Mouse (Mus musculus) right cerebral cortex, postnatal 4 days (tissue): Measurements from ENCODE around the gene Henmt1.

Source experiments
- DNase-seq: peaks from one replicate; pipeline ENCODE4 v3.0.0-alpha.2; 2022

Gene Henmt1

DNA sequence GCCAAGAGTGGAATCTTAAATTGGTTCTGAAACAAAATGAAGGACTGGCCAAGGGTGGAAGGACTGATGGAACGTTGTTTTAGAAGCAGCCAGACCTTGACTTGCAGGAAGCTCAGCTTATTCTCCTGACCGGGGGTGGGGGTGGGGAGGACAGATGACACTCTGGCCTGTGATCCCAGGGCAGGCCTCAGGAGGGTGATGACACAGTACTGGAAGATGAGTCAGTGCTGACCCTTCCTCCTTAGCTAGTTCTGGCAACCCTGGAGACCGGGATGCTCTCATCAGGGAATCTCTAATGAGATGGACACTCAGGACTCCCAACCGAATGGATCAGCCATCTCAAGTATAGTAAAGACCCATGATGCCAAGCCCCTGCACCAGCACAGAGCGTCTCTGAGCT is 66.1 kb downstream of the Henmt1 start:
- DNase-seq, result no peak

DNA sequence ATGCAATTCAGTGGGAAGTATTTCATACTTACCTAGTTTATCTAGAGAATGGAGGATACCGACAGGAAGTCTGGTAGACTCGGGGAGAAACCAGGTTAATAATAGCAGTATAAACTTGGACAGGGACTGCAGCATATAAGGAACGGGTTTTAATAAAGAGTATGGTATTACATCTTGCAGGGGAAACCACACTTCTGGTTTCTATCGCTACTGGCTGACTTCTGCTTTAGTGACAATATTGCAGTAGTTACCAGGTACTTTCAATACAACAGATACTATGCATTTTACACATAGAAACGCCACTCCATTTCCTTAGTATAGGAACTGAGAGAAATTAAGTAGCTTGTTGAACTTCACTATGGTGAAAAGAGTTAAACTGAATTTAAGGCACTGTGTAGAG is 68.5 kb downstream of the Henmt1 start:
- DNase-seq, result no peak
